Mouse (Mus musculus): ENCODE measurements around the gene Mrpl22. TPM values are rescaled to one million over a fixed set of nuclear protein-coding genes. Genes with fewer than 3 reads are reported as not detected.
A peak's percentile ranks its signal among the peaks of the same experiment; 100 is the strongest.
"Not testable (repeated sequence)": the region's sequence is repeated elsewhere in the genome, so short reads cannot be mapped to it uniquely, and the experiment has no call there.

Gene Mrpl22
- polyA plus RNA-seq, 1 experiment from 2014 or later = 116 TPM

DNA sequence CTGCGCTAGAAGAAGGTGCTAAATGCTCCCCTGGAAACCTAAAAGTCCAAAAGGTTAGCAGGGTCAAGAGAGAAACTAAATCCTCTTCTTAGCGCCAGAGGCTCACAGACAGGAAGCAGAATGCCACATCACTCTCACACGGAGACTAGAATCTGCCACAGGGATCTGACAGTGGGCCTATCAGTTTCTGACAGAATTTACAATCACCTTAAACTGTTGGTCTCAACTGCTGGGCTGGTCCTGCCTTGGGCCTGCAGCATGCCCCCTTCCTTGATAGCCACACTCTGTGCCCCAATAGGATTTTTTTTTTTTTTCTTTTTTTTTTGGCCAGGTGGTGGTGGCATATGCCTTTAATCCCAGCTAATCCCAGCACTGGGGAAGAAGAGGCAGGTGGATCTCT is 14.6 kb upstream of the Mrpl22 start:
- Histone ChIP-seq H3K9ac (ENCODE audit: low read length) (no peak overlapping the region), H3K27me3 (ENCODE audit: control insufficient read depth, insufficient read depth, low read length) (no peaks in the 10 kb centered on the region), H3K4me1 (ENCODE audit: control insufficient read depth in 2 of 2, insufficient read depth in 2 of 2, low read length in 2 of 2) (peaks cover 2 to 5% of the 10 kb centered on the region in 2 experiments; a peak in 3 of 4 replicates), H3K9me3 (ENCODE audit: control insufficient read depth, low read length) (no peaks in the 10 kb centered on the region), H3K27ac (replicated peaks in 1 of 2; ENCODE audit: control insufficient read depth in 1 of 2, insufficient read depth in 1 of 2, low read depth in 2 of 2, low read length in 2 of 2) (no peak overlapping the region), H3K36me3 (ENCODE audit: control insufficient read depth, insufficient read depth, low read length) (peaks cover 85% of the 10 kb centered on the region), H3K4me2 (ENCODE audit: low read length) (no peak overlapping the region), H3K4me3 (ENCODE audit: control insufficient read depth in 1 of 2, insufficient read depth in 1 of 2, low read depth in 1 of 2, low read length in 2 of 2) (no peak overlapping the region)
- ATAC-seq (ENCODE audit: insufficient number of reproducible peaks, insufficient read depth, low FRiP score, low read depth) = no peak
- 86% methylated on average over 3 of the region's 3 CpGs for WGBS

DNA sequence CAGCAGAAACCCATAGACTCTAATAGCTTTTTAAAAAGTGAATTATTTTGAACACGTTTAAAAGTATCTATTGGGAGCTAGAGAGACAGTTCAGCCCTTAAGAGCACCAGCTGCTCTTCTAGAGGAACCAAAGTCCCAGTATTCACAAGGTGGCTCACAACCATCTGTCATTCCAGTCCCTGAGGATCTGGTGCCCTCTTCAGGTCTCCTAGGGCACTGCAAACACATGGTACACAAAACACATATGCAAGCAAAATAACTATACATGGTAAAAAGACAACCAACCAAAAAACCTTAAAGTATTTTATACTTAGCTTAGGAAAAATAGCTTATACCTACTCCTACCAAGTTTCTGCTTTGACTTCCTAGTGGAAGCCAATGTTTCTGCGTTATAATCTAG is 6.4 kb upstream of the Mrpl22 start:
- Histone ChIP-seq H3K4me1 (ENCODE audit: control insufficient read depth in 2 of 2, insufficient read depth in 2 of 2, low read length in 2 of 2) (peaks cover 0 to 4% of the 10 kb centered on the region in 2 experiments; a peak in 2 of 4 replicates), H3K27ac (replicated peaks in 1 of 2; ENCODE audit: control insufficient read depth in 1 of 2, insufficient read depth in 1 of 2, low read depth in 2 of 2, low read length in 2 of 2) (no peak overlapping the region), H3K27me3 (ENCODE audit: control insufficient read depth, insufficient read depth, low read length) (no peaks in the 10 kb centered on the region), H3K9ac (ENCODE audit: low read length) (no peak overlapping the region), H3K4me2 (ENCODE audit: low read length) (no peak overlapping the region), H3K9me3 (ENCODE audit: control insufficient read depth, low read length) (no peaks in the 10 kb centered on the region), H3K36me3 (ENCODE audit: control insufficient read depth, insufficient read depth, low read length) (peaks cover 63% of the 10 kb centered on the region), H3K4me3 (ENCODE audit: control insufficient read depth in 1 of 2, insufficient read depth in 1 of 2, low read depth in 1 of 2, low read length in 2 of 2) (no peak overlapping the region)
- no peak for ATAC-seq (ENCODE audit: insufficient number of reproducible peaks, insufficient read depth, low FRiP score, low read depth)
- WGBS = 94% methylated on average over 2 of the region's 2 CpGs

DNA sequence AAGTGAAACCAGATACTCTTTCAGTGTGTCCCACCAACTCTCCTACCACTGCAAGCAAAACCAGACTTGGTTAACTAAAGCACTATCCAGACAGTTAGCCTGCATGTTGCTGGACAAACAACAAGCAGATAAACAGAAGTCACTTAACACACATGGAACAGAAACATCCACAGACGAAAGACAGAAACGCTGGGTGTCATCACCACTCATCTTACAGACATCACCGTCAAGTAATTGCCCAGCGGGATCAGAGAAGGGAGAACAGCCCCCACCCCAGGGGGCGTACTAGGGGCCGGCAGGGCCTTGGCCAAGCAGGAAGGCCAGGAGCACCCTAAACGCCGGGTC is 3.7 kb upstream of the Mrpl22 start:
- H3K36me3 ChIP-seq (ENCODE audit: control insufficient read depth, insufficient read depth, low read length) = peaks cover 41% of the 10 kb centered on the region
- peak overlapping the region; percentile 74 for H3K4me2 ChIP-seq (ENCODE audit: low read length)
- 1% methylated on average over 8 of the region's 8 CpGs for WGBS
- peak overlapping the region; percentile 67 to 99 for H3K4me3 ChIP-seq (ENCODE audit: control insufficient read depth in 1 of 2, insufficient read depth in 1 of 2, low read depth in 1 of 2, low read length in 2 of 2)
- ATAC-seq (ENCODE audit: insufficient number of reproducible peaks, insufficient read depth, low FRiP score, low read depth) = no peak
- peak overlapping the region; percentile 30 to 55; a peak in 2 of 4 replicates for H3K27ac ChIP-seq (replicated peaks in 1 of 2; ENCODE audit: control insufficient read depth in 1 of 2, insufficient read depth in 1 of 2, low read depth in 2 of 2, low read length in 2 of 2)
- no peaks in the 10 kb centered on the region for H3K27me3 ChIP-seq (ENCODE audit: control insufficient read depth, insufficient read depth, low read length)
- no peaks in the 10 kb centered on the region for H3K9me3 ChIP-seq (ENCODE audit: control insufficient read depth, low read length)
- peaks cover 0 to 13% of the 10 kb centered on the region in 2 experiments; a peak in 3 of 4 replicates for H3K4me1 ChIP-seq (ENCODE audit: control insufficient read depth in 2 of 2, insufficient read depth in 2 of 2, low read length in 2 of 2)
- peak overlapping the region; percentile 79 for H3K9ac ChIP-seq (ENCODE audit: low read length)

DNA sequence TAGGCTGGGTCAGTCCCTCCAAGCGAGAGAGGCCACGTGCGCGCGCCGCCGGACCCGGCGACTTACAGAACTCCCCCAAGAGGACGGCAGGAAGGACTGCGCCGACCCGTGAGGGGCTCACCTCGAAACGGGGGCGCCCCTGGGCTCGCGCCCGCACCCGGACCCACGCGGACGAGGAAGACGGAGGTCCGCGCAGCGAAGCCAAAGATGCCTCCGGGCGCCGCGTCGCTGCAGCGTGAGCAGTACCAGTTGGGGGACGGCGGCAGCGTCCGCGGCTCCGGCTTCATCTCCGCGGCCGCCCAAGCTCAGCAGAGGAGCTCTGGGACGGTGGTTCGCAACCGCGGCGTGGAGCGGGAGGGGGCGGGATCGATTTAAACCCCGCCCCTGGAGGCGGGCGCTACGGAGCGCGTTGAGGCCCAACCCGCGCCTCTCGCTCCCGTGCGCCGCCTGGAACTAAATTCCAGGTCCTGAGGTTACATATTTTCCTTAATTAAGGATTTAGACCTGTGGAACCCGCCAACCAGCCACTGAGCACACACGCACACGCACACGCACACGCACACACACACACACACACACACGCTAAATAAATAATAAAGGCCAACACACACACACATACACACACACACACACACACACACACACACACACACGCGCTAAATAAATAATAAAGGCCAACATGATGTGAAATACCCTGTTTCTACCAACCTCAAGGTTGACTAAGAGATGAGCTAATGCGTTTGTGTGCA is 3.1 kb upstream of the Mrpl22 start, which contains the start of gene Gemin5:
Gene Gemin5 (minus strand): TSS at position 373 of the 749 bp plus-strand sequence.
- H3K27me3 ChIP-seq (ENCODE audit: control insufficient read depth, insufficient read depth, low read length) = no peaks in the 10 kb centered on the region
- peaks cover 0 to 14% of the 10 kb centered on the region in 2 experiments; a peak in 3 of 4 replicates for H3K4me1 ChIP-seq (ENCODE audit: control insufficient read depth in 2 of 2, insufficient read depth in 2 of 2, low read length in 2 of 2)
- peak within 1 kb of the TSS; percentile 79 for H3K9ac ChIP-seq (ENCODE audit: low read length)
- H3K27ac ChIP-seq (replicated peaks in 1 of 2; ENCODE audit: control insufficient read depth in 1 of 2, insufficient read depth in 1 of 2, low read depth in 2 of 2, low read length in 2 of 2) = peak within 1 kb of the TSS; percentile 30 to 59
- WGBS = 2% methylated on average over 68 of the region's 71 CpGs
- peaks cover 41% of the 10 kb centered on the region for H3K36me3 ChIP-seq (ENCODE audit: control insufficient read depth, insufficient read depth, low read length)
- H3K9me3 ChIP-seq (ENCODE audit: control insufficient read depth, low read length) = no peaks in the 10 kb centered on the region
- ATAC-seq (ENCODE audit: insufficient number of reproducible peaks, insufficient read depth, low FRiP score, low read depth) = peak; percentile 73
- H3K4me2 ChIP-seq (ENCODE audit: low read length) = peak within 1 kb of the TSS; percentile 74
- H3K4me3 ChIP-seq (ENCODE audit: control insufficient read depth in 1 of 2, insufficient read depth in 1 of 2, low read depth in 1 of 2, low read length in 2 of 2) = peak within 1 kb of the TSS; percentile 67 to 99

DNA sequence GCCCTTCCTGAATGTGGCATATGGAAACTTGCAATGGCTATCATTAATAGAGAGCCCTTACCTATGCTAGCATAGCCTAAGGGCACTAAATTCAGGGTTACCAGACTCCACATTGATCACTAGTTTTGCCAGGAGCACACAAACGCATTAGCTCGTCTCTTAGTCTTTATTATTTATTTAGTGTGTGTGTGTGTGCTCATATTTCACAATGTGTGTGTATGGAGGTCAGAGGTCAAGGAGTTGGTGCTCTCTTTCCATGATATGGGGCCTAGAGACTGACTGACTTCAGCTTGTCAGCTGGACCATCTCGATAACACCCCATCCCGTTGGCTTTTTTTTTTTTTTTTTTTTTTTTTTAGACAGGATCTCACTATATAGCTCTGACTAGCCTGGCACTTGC is 1.8 kb upstream of the Mrpl22 start:
- Histone ChIP-seq H3K27me3 (ENCODE audit: control insufficient read depth, insufficient read depth, low read length) (no peaks in the 10 kb centered on the region), H3K36me3 (ENCODE audit: control insufficient read depth, insufficient read depth, low read length) (peaks cover 41% of the 10 kb centered on the region), H3K9ac (ENCODE audit: low read length) (no peak overlapping the region), H3K9me3 (ENCODE audit: control insufficient read depth, low read length) (no peaks in the 10 kb centered on the region), H3K27ac (replicated peaks in 1 of 2; ENCODE audit: control insufficient read depth in 1 of 2, insufficient read depth in 1 of 2, low read depth in 2 of 2, low read length in 2 of 2) (no peak overlapping the region), H3K4me2 (ENCODE audit: low read length) (no peak overlapping the region), H3K4me3 (ENCODE audit: control insufficient read depth in 1 of 2, insufficient read depth in 1 of 2, low read depth in 1 of 2, low read length in 2 of 2) (no peak overlapping the region), H3K4me1 (ENCODE audit: control insufficient read depth in 2 of 2, insufficient read depth in 2 of 2, low read length in 2 of 2) (peaks cover 0 to 14% of the 10 kb centered on the region in 2 experiments; a peak in 3 of 4 replicates)
- WGBS = 88% methylated on average over 4 of the region's 4 CpGs
- ATAC-seq (ENCODE audit: insufficient number of reproducible peaks, insufficient read depth, low FRiP score, low read depth) = no peak

DNA sequence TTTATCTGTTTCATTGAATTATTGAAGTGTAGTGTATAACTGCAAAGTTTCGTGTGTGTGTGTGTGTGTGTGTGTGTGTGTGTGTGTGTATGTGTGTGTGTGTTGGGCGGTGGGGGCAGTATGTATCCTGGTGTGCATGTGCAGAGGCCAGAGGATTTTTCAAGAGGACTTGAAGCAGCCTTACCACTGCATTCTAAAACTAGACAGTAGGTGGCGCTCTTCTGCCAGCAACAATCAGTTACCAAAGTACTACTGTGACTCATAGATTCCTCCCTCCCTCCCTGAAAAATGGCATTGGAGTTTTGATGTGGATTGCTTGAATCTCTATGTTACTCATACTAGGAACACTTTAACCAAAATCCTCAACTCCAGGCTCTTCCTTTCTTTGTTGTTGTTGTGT is 8.1 kb downstream of the Mrpl22 start:
- peaks cover 47% of the 10 kb centered on the region for H3K36me3 ChIP-seq (ENCODE audit: control insufficient read depth, insufficient read depth, low read length)
- no peaks in the 10 kb centered on the region for H3K27me3 ChIP-seq (ENCODE audit: control insufficient read depth, insufficient read depth, low read length)
- H3K9ac ChIP-seq (ENCODE audit: low read length) = no peak overlapping the region
- H3K27ac ChIP-seq (replicated peaks in 1 of 2; ENCODE audit: control insufficient read depth in 1 of 2, insufficient read depth in 1 of 2, low read depth in 2 of 2, low read length in 2 of 2) = no peak overlapping the region
- H3K9me3 ChIP-seq (ENCODE audit: control insufficient read depth, low read length) = no peaks in the 10 kb centered on the region
- H3K4me3 ChIP-seq (ENCODE audit: control insufficient read depth in 1 of 2, insufficient read depth in 1 of 2, low read depth in 1 of 2, low read length in 2 of 2) = no peak overlapping the region
- 26% methylated on average over 3 of the region's 3 CpGs for whole genome bisulfite sequencing
- no peaks in the 10 kb centered on the region for H3K4me1 ChIP-seq (ENCODE audit: control insufficient read depth in 2 of 2, insufficient read depth in 2 of 2, low read length in 2 of 2)
- no peak overlapping the region for H3K4me2 ChIP-seq (ENCODE audit: low read length)
- 0 out of 2 replicates have a peak, but pooled peaks have one; percentile 54 for ATAC-seq (ENCODE audit: insufficient number of reproducible peaks, insufficient read depth, low FRiP score, low read depth)

DNA sequence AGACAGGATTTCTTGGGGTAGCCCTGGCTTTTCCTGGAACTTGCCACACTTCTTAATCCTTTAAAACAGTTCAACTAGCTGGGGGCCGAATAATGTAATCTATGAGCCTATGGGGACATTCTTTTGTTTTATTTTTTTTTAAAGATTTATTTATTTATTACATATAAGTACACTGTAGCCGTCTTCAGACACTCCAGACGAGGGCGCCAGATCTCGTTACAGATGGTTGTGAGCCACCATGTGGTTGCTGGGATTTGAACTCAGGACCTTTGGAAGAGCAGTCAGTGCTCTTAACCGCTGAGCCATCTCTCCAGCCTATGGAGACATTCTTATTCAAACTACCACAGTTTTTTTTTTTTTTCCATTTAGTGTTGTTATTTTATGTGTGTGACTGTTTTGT is 8.5 kb downstream of the Mrpl22 start:
- not testable (repeated sequence) for ATAC-seq (ENCODE audit: insufficient number of reproducible peaks, insufficient read depth, low FRiP score, low read depth); H3K4me2 ChIP-seq (ENCODE audit: low read length); H3K4me1 ChIP-seq (ENCODE audit: control insufficient read depth in 2 of 2, insufficient read depth in 2 of 2, low read length in 2 of 2); H3K27ac ChIP-seq (replicated peaks in 1 of 2; ENCODE audit: control insufficient read depth in 1 of 2, insufficient read depth in 1 of 2, low read depth in 2 of 2, low read length in 2 of 2); H3K4me3 ChIP-seq (ENCODE audit: control insufficient read depth in 1 of 2, insufficient read depth in 1 of 2, low read depth in 1 of 2, low read length in 2 of 2); H3K9ac ChIP-seq (ENCODE audit: low read length); H3K9me3 ChIP-seq (ENCODE audit: control insufficient read depth, low read length); H3K27me3 ChIP-seq (ENCODE audit: control insufficient read depth, insufficient read depth, low read length)
- H3K36me3 ChIP-seq (ENCODE audit: control insufficient read depth, insufficient read depth, low read length) = peaks cover 43% of the 10 kb centered on the region
- 95% methylated on average over 6 of the region's 6 CpGs for WGBS

Measured in heart, embryonic 14.5 days (tissue).